Comparison of ENCODE assay signal across 18 mouse cellular contexts in genomic region chr1:131259632-131260308, GRCm38 (mm10). TPM values are rescaled to one million over a fixed set of nuclear protein-coding genes. Genes with fewer than 3 reads are reported as not detected.
DNase-seq lines count a peak whose midpoint lies in the region; ATAC-seq and TF ChIP-seq lines count a peak whose summit lies in the region.
"Had no signal": no experiment of that assay in that cellular context is flagged by ENCODE, and none has a peak within 500 bp of the region (broad histone marks: within the 10 kb centered on the region; RNA-seq: fewer than 3 reads in every experiment).

No protein-coding gene starts in this region.

- no peaks in the 10 kb centered on the region for H3K9me3 ChIP-seq in embryonic facial prominence, embryonic 14.5 days (ENCODE audit: control insufficient read depth, low read length)
- H3K9me3 ChIP-seq in embryonic facial prominence, embryonic 10.5 days: no peaks in the 10 kb centered on the region
- H3K9me3 ChIP-seq in hindbrain, embryonic 16.5 days (ENCODE audit: control insufficient read depth, low read length): no peaks in the 10 kb centered on the region
- H3K9me3 ChIP-seq in hindbrain, postnatal 0 days (ENCODE audit: low read length): no peaks in the 10 kb centered on the region
- no peaks in the 10 kb centered on the region for H3K9me3 ChIP-seq in midbrain, embryonic 15.5 days
- no peaks in the 10 kb centered on the region for H3K9me3 ChIP-seq in midbrain, embryonic 16.5 days (replicated peaks; ENCODE audit: control insufficient read depth, low read length, poor library complexity, severe bottlenecking)
- H3K9me3 ChIP-seq: G1E; heart, embryonic 13.5 days; hindbrain, embryonic 12.5 days; limb, embryonic 12.5 days; lung, embryonic 15.5 days had no signal

- H3K4me3 ChIP-seq in embryonic facial prominence, embryonic 14.5 days (ENCODE audit: low read depth, low read length): no peak overlapping the region
- no peak overlapping the region for H3K4me3 ChIP-seq in embryonic facial prominence, embryonic 10.5 days
- H3K4me3 ChIP-seq in hindbrain, embryonic 16.5 days (ENCODE audit: low read length): no peak overlapping the region
- H3K4me3 ChIP-seq in hindbrain, postnatal 0 days (ENCODE audit: low read length): no peak overlapping the region
- no peak overlapping the region for H3K4me3 ChIP-seq in midbrain, embryonic 15.5 days
- H3K4me3 ChIP-seq in midbrain, embryonic 16.5 days (ENCODE audit: low read depth, low read length): no peak overlapping the region
- H3K4me3 ChIP-seq: heart, embryonic 13.5 days; hindbrain, embryonic 12.5 days; limb, embryonic 12.5 days; lung, embryonic 15.5 days had no signal

- no peaks in the 10 kb centered on the region for H3K4me1 ChIP-seq in embryonic facial prominence, embryonic 14.5 days (ENCODE audit: control insufficient read depth, insufficient read depth, low read length)
- no peaks in the 10 kb centered on the region for H3K4me1 ChIP-seq in embryonic facial prominence, embryonic 10.5 days
- H3K4me1 ChIP-seq in hindbrain, embryonic 16.5 days (ENCODE audit: control insufficient read depth, insufficient read depth, low read depth, low read length): no peaks in the 10 kb centered on the region
- H3K4me1 ChIP-seq in hindbrain, postnatal 0 days (ENCODE audit: insufficient read depth, low read length): no peaks in the 10 kb centered on the region
- H3K4me1 ChIP-seq in midbrain, embryonic 15.5 days: no peaks in the 10 kb centered on the region
- no peaks in the 10 kb centered on the region for H3K4me1 ChIP-seq in midbrain, embryonic 16.5 days (ENCODE audit: control insufficient read depth, insufficient read depth, low read length)
- H3K4me1 ChIP-seq: heart, embryonic 13.5 days; hindbrain, embryonic 12.5 days had no signal

- DNase-seq in embryonic facial prominence, embryonic 14.5 days (ENCODE audit: low spot score): no peak
- no peak for DNase-seq in embryonic facial prominence, embryonic 10.5 days (ENCODE audit: low spot score)
- no peak for DNase-seq in hindbrain, postnatal 0 days (ENCODE audit: low spot score)
- DNase-seq in ES-CJ7 (ENCODE audit: low read depth, low spot score): peak; percentile 34
- DNase-seq: heart, adult 11 months had no signal

- no peak overlapping the region for H3K27ac ChIP-seq in embryonic facial prominence, embryonic 14.5 days (replicated peaks; ENCODE audit: low read depth, low read length)
- H3K27ac ChIP-seq in embryonic facial prominence, embryonic 10.5 days (replicated peaks): no peak overlapping the region
- H3K27ac ChIP-seq in hindbrain, embryonic 16.5 days (ENCODE audit: low read depth, low read length): no peak overlapping the region
- H3K27ac ChIP-seq in hindbrain, postnatal 0 days: no peak overlapping the region
- no peak overlapping the region for H3K27ac ChIP-seq in midbrain, embryonic 15.5 days
- H3K27ac ChIP-seq in midbrain, embryonic 16.5 days (ENCODE audit: low read length): no peak overlapping the region
- H3K27ac ChIP-seq: heart, embryonic 13.5 days; hindbrain, embryonic 12.5 days; limb, embryonic 12.5 days; liver, embryonic 14.5 days; lung, embryonic 15.5 days; stomach, postnatal 0 days had no signal

- 57% methylated on average over 10 of the region's 10 CpGs for WGBS in embryonic facial prominence, embryonic 14.5 days
- WGBS in embryonic facial prominence, embryonic 10.5 days: 65% methylated on average over 10 of the region's 10 CpGs
- 69% methylated on average over 10 of the region's 10 CpGs for WGBS in hindbrain, embryonic 16.5 days
- 66% methylated on average over 10 of the region's 10 CpGs for whole genome bisulfite sequencing in hindbrain, postnatal 0 days
- WGBS in midbrain, embryonic 15.5 days: 69% methylated on average over 10 of the region's 10 CpGs
- 69% methylated on average over 10 of the region's 10 CpGs for WGBS in midbrain, embryonic 16.5 days

- 0 out of 2 replicates have a peak, but pooled peaks have one; percentile 16 for ATAC-seq in embryonic facial prominence, embryonic 14.5 days (ENCODE audit: low read depth)
- peak; percentile 19; the same call in 1 of the 2 replicates for ATAC-seq in hindbrain, embryonic 16.5 days
- no peak; the same call in 1 of the 2 replicates for ATAC-seq in hindbrain, postnatal 0 days
- peak; percentile 28; the same call in 1 of the 2 replicates for ATAC-seq in midbrain, embryonic 15.5 days (replicated peaks)
- ATAC-seq in midbrain, embryonic 16.5 days: no peak
- ATAC-seq in megakaryocyte progenitor cell, adult 5-6 weeks (replicated peaks; ENCODE audit: poor library complexity): no peak
- ATAC-seq: inflammation-experienced regulatory T-cells, adult 6 months; Patski had no signal

- no peak for TF ChIP-seq CTCF in hindbrain, postnatal 0 days (IDR thresholded peaks at IDR 0.05; ENCODE audit: low read depth)

- H3K4me2 ChIP-seq in embryonic facial prominence, embryonic 14.5 days (ENCODE audit: low read depth, low read length): no peak overlapping the region
- no peak overlapping the region for H3K4me2 ChIP-seq in hindbrain, embryonic 16.5 days (ENCODE audit: low read length)
- H3K4me2 ChIP-seq in hindbrain, postnatal 0 days (ENCODE audit: low read depth, low read length): no peak overlapping the region
- H3K4me2 ChIP-seq in midbrain, embryonic 15.5 days: no peak overlapping the region
- H3K4me2 ChIP-seq in midbrain, embryonic 16.5 days (ENCODE audit: low read length): no peak overlapping the region
- H3K4me2 ChIP-seq: heart, embryonic 13.5 days; hindbrain, embryonic 12.5 days; limb, embryonic 12.5 days; lung, embryonic 15.5 days had no signal

- H3K9ac ChIP-seq in embryonic facial prominence, embryonic 14.5 days (ENCODE audit: low read depth, low read length): no peak overlapping the region
- no peak overlapping the region for H3K9ac ChIP-seq in hindbrain, embryonic 16.5 days (ENCODE audit: low read depth, low read length)
- H3K9ac ChIP-seq in hindbrain, postnatal 0 days (replicated peaks; ENCODE audit: low read length): no peak overlapping the region
- H3K9ac ChIP-seq in midbrain, embryonic 15.5 days: no peak overlapping the region
- no peak overlapping the region for H3K9ac ChIP-seq in midbrain, embryonic 16.5 days (ENCODE audit: low read depth, low read length)
- H3K9ac ChIP-seq: heart, embryonic 13.5 days; hindbrain, embryonic 12.5 days; limb, embryonic 12.5 days; liver, embryonic 14.5 days; lung, embryonic 15.5 days had no signal

- no peaks in the 10 kb centered on the region for H3K36me3 ChIP-seq in embryonic facial prominence, embryonic 14.5 days (ENCODE audit: control insufficient read depth, insufficient read depth, low read length)
- no peaks in the 10 kb centered on the region for H3K36me3 ChIP-seq in embryonic facial prominence, embryonic 10.5 days (replicated peaks)
- no peaks in the 10 kb centered on the region for H3K36me3 ChIP-seq in hindbrain, embryonic 16.5 days (ENCODE audit: control insufficient read depth, insufficient read depth, low read length)
- H3K36me3 ChIP-seq in hindbrain, postnatal 0 days (ENCODE audit: insufficient read depth, low read length): no peaks in the 10 kb centered on the region
- no peaks in the 10 kb centered on the region for H3K36me3 ChIP-seq in midbrain, embryonic 15.5 days (replicated peaks)
- no peaks in the 10 kb centered on the region for H3K36me3 ChIP-seq in midbrain, embryonic 16.5 days (ENCODE audit: control insufficient read depth, insufficient read depth, low read length)
- H3K36me3 ChIP-seq: G1E; hindbrain, embryonic 12.5 days; limb, embryonic 12.5 days; lung, embryonic 15.5 days had no signal

- H3K27me3 ChIP-seq in embryonic facial prominence, embryonic 14.5 days (replicated peaks; ENCODE audit: control insufficient read depth, insufficient read depth, low read length): no peaks in the 10 kb centered on the region
- H3K27me3 ChIP-seq in embryonic facial prominence, embryonic 10.5 days (replicated peaks; ENCODE audit: low read depth, poor library complexity, severe bottlenecking): peaks cover 14% of the 10 kb centered on the region
- no peaks in the 10 kb centered on the region for H3K27me3 ChIP-seq in hindbrain, embryonic 16.5 days (replicated peaks; ENCODE audit: control insufficient read depth, insufficient read depth, low read length)
- H3K27me3 ChIP-seq in hindbrain, postnatal 0 days (ENCODE audit: insufficient read depth, low read length): no peaks in the 10 kb centered on the region
- no peaks in the 10 kb centered on the region for H3K27me3 ChIP-seq in midbrain, embryonic 15.5 days (replicated peaks)
- H3K27me3 ChIP-seq in midbrain, embryonic 16.5 days (ENCODE audit: control insufficient read depth, insufficient read depth, low read depth, low read length): no peaks in the 10 kb centered on the region
- H3K27me3 ChIP-seq: Patski had no signal

RNA-seq across cellular contexts. Expression of gene Rassf5, which starts 14.7 kb away (rescaled TPM):
- polyA plus RNA-seq in embryonic facial prominence, embryonic 14.5 days (2014; fragmentation: Nextera tagmentation; extraction: Ambion mirVana): 3.1 and 4.0 TPM in 2 replicates
- polyA plus RNA-seq in embryonic facial prominence, embryonic 10.5 days (2016; fragmentation: Nextera tagmentation; extraction: Ambion mirVana): 1.2 and 1.3 TPM in 2 replicates
- polyA plus RNA-seq in hindbrain, embryonic 16.5 days (2015; fragmentation: Nextera tagmentation; extraction: Ambion mirVana): 5.5 and 6.7 TPM in 2 replicates
- 12.9 and 41.5 TPM in 2 replicates for total RNA-seq in hindbrain, postnatal 0 days (2014; rRNA removed)
- polyA plus RNA-seq in hindbrain, postnatal 0 days (2015; fragmentation: Nextera tagmentation; extraction: Ambion mirVana): 8.1 and 8.3 TPM in 2 replicates
- 3.2 and 3.6 TPM in 2 replicates for polyA plus RNA-seq in midbrain, embryonic 15.5 days (2015; fragmentation: Nextera tagmentation; extraction: Ambion mirVana)
- polyA plus RNA-seq in midbrain, embryonic 16.5 days (2015; fragmentation: Nextera tagmentation; extraction: Ambion mirVana): 3.4 and 4.0 TPM in 2 replicates
- total RNA-seq in megakaryocyte progenitor cell, adult 5-6 weeks (2015): 46.0 and 48.9 TPM in 2 replicates
- total RNA-seq in megakaryocyte progenitor cell, adult 5-6 weeks (2017): 45.1 and 47.6 TPM in 2 replicates

RNA-seq across cellular contexts. Expression of gene Ikbke, which starts 19.6 kb away (rescaled TPM):
- 4.7 and 6.0 TPM in 2 replicates for polyA plus RNA-seq in embryonic facial prominence, embryonic 14.5 days (2014; fragmentation: Nextera tagmentation; extraction: Ambion mirVana)
- polyA plus RNA-seq in embryonic facial prominence, embryonic 10.5 days (2016; fragmentation: Nextera tagmentation; extraction: Ambion mirVana): 0.94 and 1.6 TPM in 2 replicates
- polyA plus RNA-seq in hindbrain, embryonic 16.5 days (2015; fragmentation: Nextera tagmentation; extraction: Ambion mirVana): 0.76 and 1.3 TPM in 2 replicates
- 0.75 and 1.5 TPM in 2 replicates for total RNA-seq in hindbrain, postnatal 0 days (2014; rRNA removed)
- polyA plus RNA-seq in hindbrain, postnatal 0 days (2015; fragmentation: Nextera tagmentation; extraction: Ambion mirVana): 1.2 TPM in 2 replicates
- 0.83 and 0.92 TPM in 2 replicates for polyA plus RNA-seq in midbrain, embryonic 15.5 days (2015; fragmentation: Nextera tagmentation; extraction: Ambion mirVana)
- 0.73 and 0.77 TPM in 2 replicates for polyA plus RNA-seq in midbrain, embryonic 16.5 days (2015; fragmentation: Nextera tagmentation; extraction: Ambion mirVana)
- 21.4 and 22.1 TPM in 2 replicates for total RNA-seq in megakaryocyte progenitor cell, adult 5-6 weeks (2015)
- 25.9 and 28.6 TPM in 2 replicates for total RNA-seq in megakaryocyte progenitor cell, adult 5-6 weeks (2017)

Comparison
In these comparisons a context has a peak if more than half of its experiments do, and no peak if none do; other contexts are left out.
1. ATAC-seq: peak in embryonic facial prominence, embryonic 14.5 days (single experiment), hindbrain, embryonic 16.5 days (single experiment) and midbrain, embryonic 15.5 days (single experiment); none in hindbrain, postnatal 0 days (single experiment), midbrain, embryonic 16.5 days (single experiment) and megakaryocyte progenitor cell, adult 5-6 weeks (single experiment).